Mouse (Mus musculus) kidney, adult 2 months (tissue): ENCODE measurements around the gene Sox15.

Experiments used
- CTCF ChIP-seq: fragments of 200-500 bp; conservative IDR thresholded peaks from 2 replicates; pipeline ENCODE4 v1.5.1; 2011; ENCODE audit warnings: low read depth, mild to moderate bottlenecking, control low read depth, low read length, moderate library complexity, mixed read lengths; ENCODE audit not compliant: insufficient read depth, insufficient read length
- POLR2A ChIP-seq: fragments of 200-500 bp; IDR thresholded peaks from one replicate; pipeline ENCODE4 v1.6.1; 2011; ENCODE audit warnings: low read depth, low read length, control low read depth

DNA sequence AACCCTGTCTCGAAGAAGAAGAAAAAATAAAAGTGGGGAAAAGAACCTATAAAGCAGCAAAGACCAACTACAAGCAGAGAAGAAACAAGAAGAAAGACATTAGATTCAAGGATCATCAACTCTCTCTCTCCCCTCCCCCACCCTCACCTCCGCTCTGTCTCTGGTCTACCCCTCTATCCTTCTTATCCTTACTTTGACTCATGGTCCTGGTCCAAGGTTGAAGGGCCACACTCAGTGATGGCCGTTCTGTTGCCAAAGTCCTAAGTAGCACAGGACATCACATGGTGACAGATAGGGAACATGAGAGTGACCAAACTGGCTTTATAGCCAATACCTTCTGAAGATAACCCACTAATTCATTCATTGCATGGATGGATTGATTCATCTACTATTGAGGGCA lies 42.3 kb downstream of the Sox15 start:
- TF ChIP-seq POLR2A: no peak
- no peak for TF ChIP-seq CTCF
